Mouse (Mus musculus) 3134 (cell line): ENCODE measurements around the gene Spp1.
A peak's percentile ranks its signal among the peaks of the same experiment; 100 is the strongest.
"Not testable (repeated sequence)": the region's sequence is repeated elsewhere in the genome, so short reads cannot be mapped to it uniquely, and the experiment has no call there.

Experiments used
- DNase-seq: peaks from one replicate; pipeline ENCODE4 v3.0.0-alpha.2; 2011; ENCODE audit warnings: low spot score; ENCODE audit not compliant: insufficient read length; ENCODE audit errors: extremely low read depth

The Spp1 gene

DNA sequence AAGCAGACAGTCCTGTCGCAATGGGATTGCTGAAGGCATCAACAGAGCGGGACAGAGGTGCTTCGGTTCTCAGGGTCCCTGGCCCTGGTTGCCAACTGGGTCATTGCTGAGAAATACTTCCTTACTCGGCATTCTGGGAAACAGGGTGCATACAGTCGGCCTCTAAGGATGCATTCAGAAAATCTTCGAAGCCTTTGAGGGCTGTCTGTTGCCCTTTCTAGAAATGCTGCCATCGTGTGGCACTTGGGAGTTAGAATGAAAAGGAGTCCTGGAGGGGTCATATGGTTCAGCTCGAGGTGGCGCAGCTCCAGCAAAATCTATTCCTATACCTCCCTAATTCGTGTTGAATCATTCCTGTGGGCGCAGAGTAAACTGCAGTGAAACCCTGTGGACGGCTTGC is 2.0 kb upstream of the Spp1 start:
- peak; percentile 59 for DNase-seq

DNA sequence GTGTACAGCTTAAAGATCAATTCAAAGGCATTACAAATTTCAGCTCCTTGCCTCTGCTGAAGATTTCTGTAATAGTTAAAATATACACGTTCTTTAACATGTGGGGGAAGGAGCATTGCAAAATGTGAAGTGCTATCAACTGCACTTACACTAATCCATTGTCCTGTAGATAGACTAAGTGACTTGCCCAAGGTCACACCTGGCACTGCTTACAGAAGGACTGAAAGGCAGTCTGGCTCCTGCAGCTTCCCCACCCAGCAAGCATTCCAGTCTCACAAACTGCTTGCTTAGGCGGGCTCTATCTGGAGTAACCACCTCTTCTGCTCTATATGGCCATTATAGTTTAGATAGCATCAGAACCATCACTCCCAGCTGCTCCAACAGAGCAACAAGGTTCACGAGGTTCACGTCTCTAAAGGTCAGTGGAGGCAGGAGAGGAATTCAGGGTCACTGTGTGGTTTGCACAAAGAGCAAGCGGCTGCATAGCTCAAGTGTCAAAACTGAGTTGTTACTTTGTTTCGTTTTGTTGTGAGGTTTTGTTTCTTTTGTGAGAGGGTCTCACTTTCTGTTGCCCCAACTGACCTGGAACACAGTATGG is 851 bp upstream of the Spp1 start:
- no peak for DNase-seq

DNA sequence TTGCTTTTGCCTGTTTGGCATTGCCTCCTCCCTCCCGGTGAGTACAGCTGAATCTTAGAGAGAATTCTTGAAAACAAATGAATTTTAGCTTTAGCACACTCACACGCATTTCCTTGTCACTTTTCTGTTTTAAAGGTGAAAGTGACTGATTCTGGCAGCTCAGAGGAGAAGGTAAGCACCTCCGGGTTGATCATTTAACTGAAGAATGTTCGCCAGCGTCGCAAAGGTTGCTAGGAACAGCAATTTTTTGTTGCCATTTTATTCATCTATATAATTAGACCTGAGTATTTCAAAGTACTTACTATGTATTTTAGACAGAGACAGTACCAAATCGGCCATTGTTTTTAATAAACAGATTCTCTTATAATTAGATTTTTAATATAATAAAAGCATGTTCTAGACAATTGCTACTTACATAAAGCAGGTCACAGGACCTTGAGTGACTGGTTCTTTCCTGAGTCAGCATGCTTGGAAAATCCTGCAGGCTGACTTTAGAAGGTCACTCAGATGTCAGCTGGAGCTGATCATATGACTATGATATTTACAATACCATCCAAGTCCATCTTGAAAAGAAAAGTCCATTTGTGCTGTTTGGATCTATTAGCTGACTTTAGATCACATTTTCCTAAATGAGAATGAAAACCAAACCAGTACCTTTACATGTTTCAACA is 1.6 kb downstream of the Spp1 start:
- no peak for DNase-seq

DNA sequence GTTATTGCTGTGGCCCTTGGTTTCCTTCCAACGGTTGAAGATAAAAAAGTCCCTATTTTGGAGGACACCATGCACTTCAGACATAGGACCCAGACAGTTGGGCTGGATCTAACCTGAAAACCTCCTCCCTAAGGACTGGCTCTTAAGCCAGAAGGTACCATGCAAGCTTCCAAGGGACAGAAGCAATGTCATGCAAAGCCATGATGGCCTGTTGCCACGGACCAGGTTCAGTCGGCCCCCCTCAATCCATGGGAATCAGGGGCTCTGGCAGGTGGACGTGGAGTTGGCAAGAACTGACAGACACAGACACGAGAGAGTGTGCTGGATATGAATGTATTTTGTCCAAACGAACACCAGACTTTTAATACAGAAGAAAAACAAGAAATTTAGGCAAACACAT is 7.5 kb downstream of the Spp1 start:
- peak; percentile 61 for DNase-seq

DNA sequence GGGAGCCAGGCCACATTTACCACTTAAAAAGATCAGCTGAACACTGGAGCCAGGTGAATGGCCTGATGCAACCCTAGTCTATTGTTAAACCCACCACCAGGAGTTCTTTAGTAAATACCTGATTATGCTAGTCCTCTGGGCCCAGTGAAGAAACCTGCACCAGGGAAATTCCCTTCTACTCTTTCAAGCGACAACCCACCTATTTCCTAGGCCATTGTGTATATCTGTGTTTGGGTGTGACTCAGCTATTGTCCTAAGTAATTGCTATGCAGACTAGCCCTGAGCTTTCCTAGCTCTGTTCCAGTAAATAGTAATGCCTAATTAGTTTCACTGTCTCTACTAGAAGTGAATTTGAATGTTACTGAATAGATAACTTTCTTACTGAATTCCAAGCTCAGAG is 7.9 kb downstream of the Spp1 start:
- no peak for DNase-seq

DNA sequence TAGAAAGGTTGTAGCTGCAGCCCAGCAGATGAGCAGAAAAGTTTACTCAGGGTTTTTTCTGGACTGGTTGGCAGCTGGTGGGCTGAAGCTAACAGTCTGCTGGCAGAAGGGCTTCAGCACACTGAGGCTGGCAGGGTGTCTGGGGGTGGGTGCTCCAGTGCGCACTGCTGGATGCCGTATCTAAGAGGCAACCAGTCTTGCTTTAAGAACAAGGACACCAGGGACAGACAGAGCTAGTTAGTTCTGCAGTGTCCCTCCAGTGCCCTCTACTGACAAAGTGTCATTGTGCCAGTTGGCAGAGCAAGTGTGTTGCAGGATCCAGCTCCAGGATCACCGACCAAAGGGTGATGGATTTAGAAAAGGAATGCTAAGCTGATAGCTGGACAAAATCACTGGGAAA is 11.2 kb downstream of the Spp1 start:
- DNase-seq, result peak; percentile 75

DNA sequence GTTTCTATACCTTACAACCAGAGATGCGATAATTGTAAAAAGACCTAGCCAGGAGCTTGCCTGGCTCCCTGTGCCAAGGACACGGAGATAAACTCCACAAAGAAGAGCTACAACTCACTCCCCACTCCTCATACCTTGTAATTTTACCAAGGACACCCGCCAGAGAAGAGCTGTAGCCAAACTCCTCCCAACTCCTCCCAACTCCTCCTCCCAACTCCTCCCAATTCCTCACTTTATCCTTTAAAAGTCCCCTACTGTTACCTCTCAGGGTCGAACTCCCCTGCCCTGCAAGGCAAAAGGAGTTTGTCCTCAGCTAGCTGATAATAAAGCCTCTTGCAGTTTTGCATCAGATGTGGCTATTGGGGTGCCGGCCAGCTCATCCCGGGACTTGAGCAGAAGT is 13.4 kb downstream of the Spp1 start:
- not testable (repeated sequence) for DNase-seq

DNA sequence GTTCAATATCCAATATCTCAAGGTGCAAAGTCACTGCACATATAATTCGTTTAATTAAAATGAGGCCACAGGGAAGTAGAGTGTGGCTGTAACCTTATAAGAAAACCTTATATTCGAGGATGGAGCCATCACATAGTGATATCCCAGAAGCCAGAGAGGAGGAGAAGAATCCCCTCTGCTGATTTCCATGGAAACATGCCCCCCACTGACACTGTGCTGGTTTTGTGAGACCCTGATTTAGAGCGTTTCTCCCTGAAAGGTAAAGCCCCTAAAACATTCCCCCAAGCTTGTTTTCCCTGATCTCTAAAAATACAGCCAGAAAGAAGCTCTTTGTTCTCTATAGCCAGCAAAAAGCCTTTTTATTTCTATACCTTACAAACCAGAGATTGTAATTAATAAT is 14.6 kb downstream of the Spp1 start:
- DNase-seq, result no peak

DNA sequence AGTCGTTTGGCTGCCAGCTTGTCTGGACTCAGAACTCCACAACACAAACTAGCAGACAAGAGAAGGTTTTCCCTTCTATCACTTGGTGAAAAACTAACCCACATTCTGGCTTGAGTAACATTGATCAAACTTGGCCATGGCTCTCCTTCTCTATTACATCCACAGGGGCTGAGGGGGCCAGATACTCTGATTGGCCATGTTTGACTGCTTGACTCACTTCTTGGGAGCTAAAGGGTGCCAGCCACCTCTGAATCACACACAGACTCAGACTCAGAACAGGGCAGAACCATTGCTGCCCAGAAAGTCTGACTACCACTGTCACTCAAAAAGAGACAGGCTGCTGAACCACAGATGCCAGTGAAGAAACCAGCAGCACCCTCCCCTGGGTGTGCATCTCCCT is 18.2 kb downstream of the Spp1 start:
- peak; percentile 57 for DNase-seq

DNA sequence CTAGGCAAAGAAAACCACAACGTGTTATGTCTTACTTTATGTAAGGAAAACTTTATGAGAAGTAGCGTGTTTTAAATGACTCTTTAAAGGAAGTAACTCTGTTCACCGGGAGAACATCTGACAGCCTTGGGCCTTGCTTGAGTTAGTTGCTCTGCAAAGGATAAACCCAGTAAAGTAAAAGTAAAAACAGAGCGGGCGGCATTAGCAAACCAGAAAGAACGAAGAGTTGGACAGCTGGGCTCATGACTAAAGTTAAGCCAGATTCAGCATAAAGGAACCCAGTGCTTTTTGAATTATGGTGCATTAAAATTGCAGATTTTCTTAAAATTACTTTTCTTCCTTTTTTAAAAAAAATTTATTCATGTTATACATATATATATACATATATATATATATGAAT is 19.6 kb downstream of the Spp1 start:
- DNase-seq, result no peak

DNA sequence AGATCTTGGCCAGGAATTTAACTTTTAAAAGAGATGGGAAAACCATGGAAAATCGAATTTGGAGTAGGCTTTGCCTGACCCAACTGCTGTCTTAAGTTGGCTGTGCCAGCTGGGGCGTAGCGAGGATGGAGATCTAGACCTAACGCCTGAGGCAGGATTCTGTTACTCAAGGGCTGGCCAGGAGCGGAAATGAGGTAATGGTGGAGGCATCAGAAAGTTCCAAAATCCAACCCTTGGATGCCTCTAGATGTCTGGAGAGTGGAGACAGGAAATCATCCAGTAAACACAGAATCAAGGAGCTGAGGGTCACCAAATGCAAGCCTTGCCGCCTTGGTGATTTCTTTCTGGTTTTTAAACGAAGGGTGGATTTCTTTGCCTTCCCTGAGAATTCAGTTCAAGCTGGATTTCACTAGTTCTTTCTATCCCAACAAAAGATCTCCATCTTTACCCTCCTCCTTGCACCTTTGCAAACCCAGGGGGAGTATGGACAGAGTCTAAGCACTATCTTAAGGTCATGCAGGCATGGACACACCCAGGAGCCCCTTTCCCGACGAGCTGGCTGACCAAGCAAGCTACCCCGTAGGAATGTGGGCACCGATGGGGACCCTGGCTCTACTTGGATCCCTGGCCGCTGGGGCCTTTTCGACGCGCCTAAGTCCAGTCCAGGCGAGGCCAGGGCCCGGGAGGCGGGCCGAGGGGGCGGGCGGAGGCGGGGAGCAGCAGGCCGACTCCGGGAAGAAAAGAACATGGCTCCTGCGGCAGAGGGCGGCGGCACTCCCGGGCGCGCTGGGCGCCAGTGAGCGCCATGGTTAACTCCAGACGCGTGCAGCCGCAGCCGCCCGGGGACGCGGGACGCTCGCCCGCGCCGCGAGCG is 24.2 kb downstream of the Spp1 start, which contains the start of gene Pkd2:
Gene Pkd2 (plus strand): TSS at position 619 of the 874 bp plus-strand sequence.
- DNase-seq, result peak; percentile 90

DNA sequence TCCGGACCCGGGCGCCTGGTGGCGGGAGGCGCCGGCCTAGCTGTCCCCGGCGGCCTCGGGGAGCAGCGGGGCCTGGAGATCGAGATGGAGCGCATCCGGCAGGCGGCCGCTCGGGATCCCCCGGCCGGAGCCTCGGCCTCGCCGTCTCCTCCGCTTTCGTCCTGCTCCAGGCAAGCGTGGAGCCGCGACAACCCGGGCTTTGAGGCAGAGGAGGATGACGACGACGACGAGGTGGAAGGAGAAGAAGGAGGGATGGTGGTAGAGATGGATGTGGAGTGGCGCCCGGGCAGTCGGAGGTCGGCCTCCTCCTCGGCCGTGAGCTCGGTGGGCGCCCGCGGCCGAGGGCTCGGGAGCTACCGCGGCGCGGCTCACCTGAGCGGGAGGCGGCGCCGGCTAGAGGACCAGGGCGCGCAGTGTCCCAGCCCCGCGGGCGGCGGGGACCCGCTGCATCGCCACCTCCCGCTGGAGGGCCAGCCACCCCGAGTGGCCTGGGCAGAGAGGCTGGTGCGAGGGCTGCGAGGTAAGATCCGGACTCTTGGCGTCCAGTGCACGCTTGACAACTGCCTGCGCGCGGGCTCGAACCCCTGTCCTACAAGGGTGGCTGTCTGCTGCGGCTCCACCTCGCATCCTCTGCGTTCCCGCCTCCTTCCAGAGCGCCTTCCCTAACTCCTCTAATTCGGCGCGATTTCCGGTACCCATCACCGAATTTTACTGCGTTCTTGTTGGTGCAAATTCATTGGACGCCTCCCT is 25.0 kb downstream of the Spp1 start:
- peak; percentile 77 for DNase-seq

DNA sequence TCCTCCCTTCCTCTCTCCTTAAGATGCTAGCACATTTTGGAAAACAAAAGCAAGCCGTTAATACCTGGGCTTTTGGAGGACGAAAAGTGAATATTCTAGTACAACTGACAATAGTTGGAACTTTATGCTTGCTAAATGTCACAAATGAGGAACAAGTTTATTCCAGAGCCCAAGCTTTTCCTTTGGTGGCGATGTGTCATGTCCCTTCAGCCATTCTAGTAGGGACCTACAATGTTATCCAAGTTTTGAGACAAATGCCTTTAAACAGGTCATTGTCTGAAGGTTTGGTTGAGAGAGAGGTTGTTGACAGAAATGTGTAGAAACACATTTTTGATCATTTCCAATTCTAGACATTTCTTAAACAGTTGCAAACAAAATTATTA is 25.5 kb downstream of the Spp1 start:
- DNase-seq, result no peak

DNA sequence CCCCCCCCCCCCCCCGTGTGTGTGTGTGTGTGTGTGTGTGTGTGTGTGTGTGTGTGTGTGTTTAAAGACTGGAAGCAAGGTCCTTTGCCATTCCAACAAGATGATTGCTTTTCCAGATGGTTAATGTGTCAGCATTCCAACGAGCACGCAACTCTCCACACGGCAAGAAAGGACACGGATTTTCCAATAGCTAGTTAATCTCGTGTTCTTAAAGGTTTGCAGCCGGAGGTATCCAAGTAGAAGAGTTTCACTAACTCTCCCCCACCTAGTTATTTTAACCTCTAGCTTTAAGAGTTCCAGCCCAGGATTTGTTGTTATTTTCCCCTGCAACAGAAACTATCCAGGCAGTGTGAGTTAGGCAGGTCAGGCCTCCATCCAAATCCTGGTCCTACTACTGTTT is 25.9 kb downstream of the Spp1 start:
- no peak for DNase-seq

DNA sequence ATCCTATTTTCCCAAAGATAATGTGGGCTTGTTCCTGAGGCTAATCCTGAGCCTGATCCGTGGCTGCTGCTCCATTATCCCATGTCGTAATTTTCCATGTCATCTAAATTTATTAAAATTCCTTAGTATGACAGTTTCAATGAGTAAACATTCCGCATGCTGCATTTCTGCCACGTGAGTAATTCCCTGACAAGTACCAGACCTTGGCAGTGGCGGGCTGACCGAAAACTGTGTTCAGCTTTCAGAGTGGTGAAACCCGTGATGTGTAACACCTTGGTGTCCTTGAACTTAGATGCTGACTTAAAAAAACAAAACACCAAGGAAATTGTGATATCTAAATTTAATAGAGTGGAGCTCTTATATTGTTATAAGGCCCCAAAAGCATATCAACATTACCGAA is 30.4 kb downstream of the Spp1 start:
- DNase-seq, result no peak

DNA sequence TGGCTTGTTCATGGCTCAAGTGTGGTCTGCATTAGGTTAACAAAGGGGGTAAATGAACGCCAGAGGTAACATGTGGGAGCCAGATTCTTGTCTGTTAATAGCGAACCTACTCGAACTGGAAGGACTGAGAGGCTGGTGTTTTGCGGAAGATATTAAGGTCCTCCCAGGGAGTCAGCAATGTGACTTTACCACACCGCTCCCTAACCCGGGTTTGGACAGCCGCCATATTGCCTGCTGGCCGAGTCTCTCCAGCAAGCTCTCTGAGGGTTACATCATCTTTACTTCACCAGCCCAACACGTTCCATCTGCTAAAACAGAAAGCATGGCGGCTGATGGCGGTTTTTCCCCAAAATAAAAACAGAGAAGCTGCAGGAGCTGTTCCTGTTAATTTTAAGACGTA is 30.8 kb downstream of the Spp1 start:
- DNase-seq, result no peak

DNA sequence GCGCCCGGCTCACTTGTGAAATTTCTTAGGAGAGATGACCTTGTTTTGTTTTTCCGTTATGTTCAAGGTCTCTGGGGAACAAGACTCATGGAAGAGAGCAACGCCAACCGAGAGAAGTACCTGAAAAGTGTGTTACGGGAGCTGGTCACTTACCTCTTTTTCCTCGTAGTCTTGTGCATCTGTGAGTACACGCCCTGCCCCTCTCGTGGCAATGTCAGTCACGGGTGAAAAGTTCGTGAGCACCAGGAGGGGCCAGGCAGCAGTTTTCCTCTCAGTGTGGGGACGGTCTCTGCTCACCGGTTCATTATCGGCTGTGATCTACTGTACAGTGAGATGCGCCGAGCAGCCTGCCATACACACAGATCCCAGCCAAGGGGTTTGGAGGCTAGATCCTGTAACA is 31.9 kb downstream of the Spp1 start:
- no peak for DNase-seq

DNA sequence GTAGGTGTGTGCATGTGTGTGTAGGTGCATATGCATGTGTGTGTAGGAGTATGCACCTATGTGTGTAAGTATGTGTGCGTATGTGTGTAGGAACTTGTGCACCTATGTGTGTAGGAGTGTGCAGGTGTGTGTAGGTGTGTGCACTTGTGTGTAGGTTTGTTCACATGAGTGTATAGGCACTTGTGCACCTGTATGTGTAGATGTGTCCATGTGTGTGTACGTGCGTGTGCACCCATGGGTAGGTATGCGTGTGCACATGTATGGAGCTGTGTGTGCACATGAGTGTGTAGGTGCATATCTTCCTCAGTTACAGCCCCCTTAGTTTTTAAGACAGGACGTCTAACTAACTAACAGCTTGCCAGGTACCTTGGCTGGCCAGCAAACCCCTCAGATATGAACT is 33.7 kb downstream of the Spp1 start:
- no peak for DNase-seq

DNA sequence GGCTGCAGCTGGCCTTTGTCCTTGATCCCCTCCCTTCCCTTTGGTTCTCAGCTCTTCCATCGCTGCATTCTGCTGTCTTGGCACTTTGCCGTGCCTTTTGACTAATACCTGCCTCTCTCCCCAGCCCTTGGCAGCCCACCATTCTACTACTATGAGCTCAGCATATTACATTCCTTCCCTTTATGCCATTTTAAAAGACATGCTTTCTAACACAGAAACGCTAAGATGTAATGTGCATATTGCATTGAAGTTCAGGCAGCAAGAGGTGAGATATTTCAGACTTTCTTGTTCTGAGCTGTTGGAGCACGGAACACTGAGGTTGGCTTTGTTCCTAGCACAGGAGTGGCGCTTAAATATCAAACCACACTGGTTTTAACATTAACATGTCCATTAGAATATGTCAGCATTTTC is 36.1 kb downstream of the Spp1 start:
- no peak for DNase-seq

DNA sequence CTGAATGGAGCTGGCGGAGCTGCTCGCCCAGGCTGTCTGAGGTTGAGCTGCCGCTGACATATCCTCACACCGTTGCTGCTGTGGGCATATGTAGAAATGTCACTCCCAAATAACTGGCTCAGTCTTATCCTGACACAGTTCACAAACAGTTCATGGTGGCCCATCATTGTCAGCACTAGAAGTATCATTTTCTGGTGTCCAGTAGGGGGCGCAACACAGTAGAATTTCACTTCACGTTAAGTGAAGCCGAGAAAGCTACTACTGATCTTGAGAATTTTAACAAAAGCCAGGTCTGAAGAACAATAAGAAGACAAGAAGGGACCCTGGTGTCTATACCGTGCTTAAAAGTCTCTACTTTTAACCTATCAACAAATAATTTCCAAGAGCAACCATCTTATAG is 37.5 kb downstream of the Spp1 start:
- DNase-seq, result no peak

DNA sequence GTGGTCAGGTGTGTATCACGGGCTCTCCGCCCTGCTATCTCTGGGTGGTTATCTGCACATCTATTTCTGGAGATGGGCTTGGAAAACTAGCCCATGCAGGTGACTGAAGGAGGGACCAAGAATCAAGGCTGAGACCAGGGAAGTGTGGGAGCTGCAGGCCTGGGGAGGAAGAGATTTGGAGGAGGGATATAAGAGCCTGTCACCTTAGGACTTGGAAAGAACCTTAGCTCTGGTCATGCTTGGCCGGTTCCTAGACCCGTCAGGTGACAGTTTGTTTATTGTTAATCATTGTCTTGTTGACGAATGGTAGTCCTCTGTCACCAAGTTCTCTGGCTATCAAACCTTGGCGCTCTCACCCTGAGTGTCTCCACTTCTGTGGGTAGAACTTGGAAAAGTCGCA is 45.4 kb downstream of the Spp1 start:
- DNase-seq, result no peak
